Mouse (Mus musculus) regulatory T cell (primary cell): ENCODE measurements around the gene Kcnma1.

ENCODE experiments used
- in situ Hi-C: fragments of 300-600 bp; cut with MboI, MseI; formaldehyde crosslinking; loops from one replicate; pipeline ENCODE4 v1.15.1; 2025; ENCODE audit warnings: high pct_unique_total_duplicates

Kcnma1 gene

DNA sequence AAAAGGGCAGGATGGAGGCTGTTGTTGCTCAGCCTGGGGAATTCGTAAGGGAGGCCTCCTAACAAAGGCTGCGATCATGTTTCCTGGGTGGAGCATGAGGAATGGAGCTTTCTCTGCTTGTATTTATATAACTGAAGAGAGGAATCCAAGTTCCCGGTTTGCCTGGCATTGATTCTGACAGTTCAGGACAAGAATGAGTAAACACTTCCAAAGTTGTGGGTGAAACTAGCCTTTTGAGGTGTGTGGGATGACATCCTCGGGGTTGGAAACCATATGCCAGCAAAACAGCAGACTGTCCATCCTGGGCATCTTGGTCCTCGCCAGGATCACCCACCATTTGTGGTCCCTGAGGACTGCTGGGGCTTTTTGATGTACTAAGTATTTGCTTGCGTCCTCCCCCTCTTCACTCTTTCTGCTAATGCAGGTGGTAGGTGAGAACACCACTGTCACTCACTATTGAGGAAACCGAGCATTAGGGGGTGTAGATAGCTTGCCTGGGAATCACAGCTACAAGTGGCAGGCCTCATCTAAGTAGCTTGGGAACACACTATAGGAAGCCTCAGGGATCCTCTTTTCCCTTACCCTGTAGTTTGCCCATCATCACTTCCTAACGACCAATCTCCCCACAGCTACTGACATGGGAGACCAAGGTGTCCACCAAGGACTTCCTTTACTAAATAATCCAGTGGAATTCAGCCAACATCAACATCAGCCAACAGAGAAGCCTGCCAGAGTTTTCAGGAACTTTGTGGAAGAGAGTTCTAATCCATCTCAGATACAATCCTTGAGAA, 482.4 kb downstream of the Kcnma1 start:
- in situ Hi-C loops, result no loop called here

DNA sequence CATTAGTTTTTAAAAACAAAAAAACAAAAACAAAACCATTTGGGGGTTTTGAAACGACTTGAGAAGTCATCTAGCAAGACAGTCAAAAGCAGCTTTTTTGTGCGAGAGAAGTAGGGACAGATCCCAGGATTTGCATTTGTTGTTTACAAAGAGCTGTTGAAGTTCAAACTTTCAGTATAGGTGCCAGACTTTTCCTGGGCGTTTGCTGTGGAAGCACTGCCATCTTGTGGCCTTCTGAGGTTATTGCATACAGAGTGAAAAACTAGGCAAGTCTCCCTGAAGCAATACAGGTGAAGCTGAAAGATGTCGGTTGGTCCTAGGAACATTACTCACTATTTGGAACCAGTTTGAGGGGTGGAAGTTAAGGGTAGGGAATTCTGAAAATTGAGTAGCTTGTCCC, 484.6 kb downstream of the Kcnma1 start:
- in situ Hi-C loops, result no loop called here

- in situ Hi-C loops, result no loop called here
These were observed 485.1 kb downstream of the Kcnma1 start for GRCm38 (mm10) chr14:23529229-23529628.

GRCm38 (mm10) chr14:23525910-23526309, 488.4 kb downstream of the Kcnma1 start:
- in situ Hi-C loops, result no loop called here

DNA sequence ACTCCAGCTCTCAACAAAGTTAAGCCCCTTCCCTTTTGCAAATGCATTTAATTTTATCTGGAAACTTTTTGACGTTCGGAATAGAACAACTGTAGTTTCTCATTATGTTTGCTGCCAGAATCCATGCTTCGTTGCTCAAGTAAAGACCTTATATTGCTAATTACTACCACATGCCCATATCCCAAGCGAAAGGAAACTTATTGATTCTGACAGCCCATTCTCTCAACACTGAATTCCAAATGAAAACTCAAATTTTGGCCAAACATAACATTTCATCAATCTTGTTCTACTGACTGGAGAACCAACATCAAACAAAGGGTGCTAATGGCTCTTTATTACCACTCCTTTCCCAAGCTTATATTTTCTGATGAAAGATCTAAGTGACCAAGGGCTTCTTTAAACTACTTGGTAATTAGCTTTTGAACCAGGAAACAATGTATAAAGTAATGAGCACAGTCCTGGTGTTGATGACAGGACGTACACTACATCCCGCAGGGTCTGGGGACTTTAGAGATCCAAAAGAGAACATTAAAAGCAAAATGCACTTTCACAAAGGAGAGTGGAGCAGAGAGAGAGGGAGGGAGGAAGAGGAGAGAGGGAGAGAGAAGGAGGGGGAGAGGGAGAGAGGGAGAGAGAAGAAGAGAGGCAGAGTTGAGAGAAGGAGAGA, 490.3 kb downstream of the Kcnma1 start:
- in situ Hi-C loops, result loop anchor here (25.0 kb wide), 1 partner anchor 462 kb away; no protein-coding TSS in a partner anchor

DNA sequence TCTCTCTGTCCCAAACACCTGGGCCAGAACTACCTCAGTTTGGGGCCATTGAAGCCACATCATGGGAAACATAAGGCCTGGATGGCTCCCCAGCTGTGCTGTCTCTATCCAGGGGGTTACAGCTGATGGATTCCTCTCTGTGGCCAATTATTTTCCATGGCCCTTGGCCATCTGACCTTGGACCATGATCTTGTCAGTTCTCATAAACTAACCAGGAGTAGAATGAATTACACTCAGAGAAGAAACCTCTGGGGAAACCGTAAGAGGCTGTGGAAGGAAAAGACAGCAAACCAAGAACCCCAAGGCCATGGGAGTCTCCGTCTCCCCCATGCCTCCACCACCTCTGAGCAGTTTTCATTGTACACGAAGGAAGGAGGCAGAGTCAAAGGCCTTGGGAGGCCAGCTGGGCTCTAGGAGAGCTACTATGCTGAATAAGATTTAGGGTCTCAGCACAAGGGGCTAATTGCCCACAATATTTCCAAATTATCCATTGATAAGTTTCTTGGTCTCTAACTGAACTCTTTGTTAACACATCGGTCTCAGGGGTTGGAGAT, 491.6 kb downstream of the Kcnma1 start:
- in situ Hi-C loops, result loop anchor here (25.0 kb wide), 1 partner anchor 460 kb away; no protein-coding TSS in a partner anchor

DNA sequence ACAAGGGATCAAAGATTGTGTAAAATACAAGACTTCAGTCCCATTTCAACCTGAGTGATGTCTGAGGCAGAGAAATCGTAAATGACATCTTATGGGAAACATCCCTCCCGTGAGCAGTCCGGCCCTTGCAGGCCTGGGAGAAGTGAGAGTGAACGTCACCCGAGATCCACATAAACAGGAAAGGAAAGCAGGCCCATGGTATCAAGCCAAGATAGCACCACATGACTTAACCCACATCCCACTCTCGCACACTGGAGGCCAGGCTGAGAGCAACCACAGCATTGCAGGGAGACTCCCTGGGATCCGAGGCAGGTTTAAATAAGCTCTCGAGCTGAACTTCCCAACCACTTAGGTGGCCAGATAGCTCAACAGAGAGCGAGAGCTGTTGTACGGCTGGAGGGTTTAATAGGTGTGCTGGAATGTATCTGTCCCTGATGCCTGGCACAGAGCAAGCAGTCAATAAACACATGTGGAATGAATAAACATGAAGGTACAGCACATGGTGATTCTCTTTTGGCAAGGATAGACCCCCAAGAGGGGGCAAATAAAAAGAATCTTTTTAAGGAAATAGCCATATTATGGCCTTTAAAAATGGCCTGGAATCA, 493.1 kb downstream of the Kcnma1 start:
- in situ Hi-C loops, result loop anchor here (25.0 kb wide), 1 partner anchor 459 kb away; no protein-coding TSS in a partner anchor

DNA sequence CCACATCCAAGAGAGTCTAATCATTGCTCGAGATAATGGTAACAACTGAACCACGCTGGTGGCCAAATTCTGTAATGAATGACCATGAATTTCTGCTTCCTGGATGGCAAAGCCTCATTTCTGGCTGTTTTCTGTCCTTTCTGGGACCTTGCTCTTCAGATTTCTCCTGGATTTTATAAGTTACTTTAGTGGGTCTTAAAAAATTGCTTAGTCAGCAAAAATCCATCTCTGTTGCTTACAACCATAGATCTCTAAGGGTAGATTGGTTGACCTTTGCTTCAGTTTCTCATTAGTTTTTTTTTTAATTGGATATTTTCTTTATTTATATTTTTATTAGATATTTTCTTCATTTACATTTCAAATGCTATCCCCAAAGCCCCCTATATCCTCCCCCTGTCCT, 496.9 kb downstream of the Kcnma1 start:
- in situ Hi-C loops, result loop anchor here (25.0 kb wide), 1 partner anchor 455 kb away; no protein-coding TSS in a partner anchor

- in situ Hi-C loops, result loop anchor here (25.0 kb wide), 1 partner anchor 447 kb away; no protein-coding TSS in a partner anchor
These were observed 504.5 kb downstream of the Kcnma1 start for GRCm38 (mm10) chr14:23509792-23510191.

GRCm38 (mm10) chr14:23502236-23502790, 512.0 kb downstream of the Kcnma1 start:
- in situ Hi-C loops, result loop anchor here (25.0 kb wide), 1 partner anchor 440 kb away; no protein-coding TSS in a partner anchor

DNA sequence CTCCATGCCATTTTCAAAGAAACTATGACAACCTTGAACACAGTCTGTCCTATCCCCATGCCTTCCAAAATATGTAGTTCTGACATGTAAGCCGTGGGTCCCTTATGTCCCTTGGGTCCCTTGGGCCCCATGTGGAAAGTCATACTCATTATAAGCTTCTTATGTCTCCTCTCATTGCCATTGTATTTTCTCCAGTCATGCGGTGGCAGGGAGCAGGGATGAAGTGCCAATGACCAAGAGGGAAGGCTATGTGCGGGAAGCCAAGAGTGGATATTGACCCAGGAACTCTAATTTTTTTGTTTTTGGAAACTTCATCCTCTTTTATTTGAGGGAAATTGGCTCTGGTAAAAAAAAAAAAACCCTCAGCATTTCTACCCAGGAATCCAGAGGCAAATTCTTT, 517.5 kb downstream of the Kcnma1 start:
- in situ Hi-C loops, result loop anchor here (25.0 kb wide), 1 partner anchor 1590 kb away; no protein-coding TSS in a partner anchor

- in situ Hi-C loops, result loop anchor here (25.0 kb wide), 1 partner anchor 1591 kb away; no protein-coding TSS in a partner anchor
These were observed 518.0 kb downstream of the Kcnma1 start for GRCm38 (mm10) chr14:23496236-23496740.

- in situ Hi-C loops, result loop anchor here (25.0 kb wide), 1 partner anchor 1593 kb away; no protein-coding TSS in a partner anchor
These were observed 519.8 kb downstream of the Kcnma1 start for GRCm38 (mm10) chr14:23494496-23494800.

DNA sequence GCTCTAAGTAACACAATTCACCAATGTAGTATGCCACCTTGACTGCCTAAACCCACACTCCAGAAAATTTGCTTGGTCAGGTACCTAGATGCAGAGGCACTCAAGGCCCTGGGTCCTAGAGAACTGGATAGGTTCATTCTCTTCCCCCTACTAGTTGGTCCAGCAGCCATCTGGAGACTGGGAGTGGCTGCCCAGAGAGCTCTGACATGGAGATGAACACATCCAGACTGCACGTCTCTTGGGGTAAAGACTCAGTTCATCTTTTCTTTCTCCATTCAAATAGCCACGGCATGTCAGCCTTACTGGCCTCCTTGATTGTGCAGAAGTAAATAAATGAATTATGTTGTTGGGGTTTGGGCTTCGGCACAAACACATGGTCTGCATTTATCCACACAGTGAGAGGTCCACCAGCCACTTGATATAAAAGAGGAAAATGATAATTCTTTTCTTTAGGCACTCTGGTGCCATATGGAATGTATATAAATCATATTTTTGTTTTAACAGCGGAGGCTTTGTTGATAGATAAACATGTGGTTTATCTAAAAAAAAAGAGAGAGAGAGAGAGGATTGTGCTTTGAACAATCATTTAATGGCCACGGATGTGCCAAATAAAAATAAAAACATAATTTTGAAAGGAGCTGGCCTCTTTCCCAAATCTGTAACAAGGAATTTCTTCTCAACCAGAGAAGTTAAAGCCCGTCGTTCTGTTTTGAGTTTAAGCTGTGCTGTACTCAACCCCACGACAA, 520.4 kb downstream of the Kcnma1 start:
- in situ Hi-C loops, result loop anchor here (25.0 kb wide), 1 partner anchor 1593 kb away; no protein-coding TSS in a partner anchor

DNA sequence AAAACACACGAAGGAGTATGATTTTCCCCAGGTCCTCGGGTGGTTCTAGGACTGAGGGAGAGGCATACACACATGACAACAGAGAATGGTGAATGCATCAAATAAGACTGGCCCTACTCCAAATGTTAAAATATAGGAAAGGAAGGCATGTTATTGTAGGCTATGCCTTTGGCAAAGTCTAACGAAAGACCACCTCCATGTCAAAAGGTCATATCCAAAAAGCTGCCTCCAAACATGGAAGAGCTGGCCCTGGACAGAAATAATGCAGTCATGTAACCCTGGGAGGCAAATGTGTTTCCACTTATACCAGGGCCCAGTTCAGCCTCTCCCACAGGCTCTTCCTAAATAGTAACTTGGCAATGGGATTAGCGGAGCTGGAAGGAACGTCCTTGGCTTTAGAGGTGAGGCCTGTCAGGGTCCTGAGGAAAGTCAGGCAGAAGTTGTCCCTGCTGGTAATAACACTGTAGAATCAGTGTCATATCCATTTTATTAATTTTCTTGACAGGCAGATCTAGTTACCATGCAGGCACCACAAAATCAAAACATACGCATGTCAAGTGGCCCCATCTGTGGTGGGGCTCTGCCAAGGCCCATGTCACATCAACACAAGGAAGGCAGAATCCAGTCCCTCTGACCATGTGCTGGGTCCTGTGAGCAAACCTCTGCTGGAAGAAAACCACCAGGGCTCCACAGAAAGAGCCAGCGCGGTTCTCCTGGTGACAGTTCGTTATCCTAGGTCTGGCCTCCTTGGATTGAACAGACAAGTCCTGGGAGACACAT, 521.5 kb downstream of the Kcnma1 start:
- in situ Hi-C loops, result loop anchor here (25.0 kb wide), 1 partner anchor 1595 kb away; no protein-coding TSS in a partner anchor

DNA sequence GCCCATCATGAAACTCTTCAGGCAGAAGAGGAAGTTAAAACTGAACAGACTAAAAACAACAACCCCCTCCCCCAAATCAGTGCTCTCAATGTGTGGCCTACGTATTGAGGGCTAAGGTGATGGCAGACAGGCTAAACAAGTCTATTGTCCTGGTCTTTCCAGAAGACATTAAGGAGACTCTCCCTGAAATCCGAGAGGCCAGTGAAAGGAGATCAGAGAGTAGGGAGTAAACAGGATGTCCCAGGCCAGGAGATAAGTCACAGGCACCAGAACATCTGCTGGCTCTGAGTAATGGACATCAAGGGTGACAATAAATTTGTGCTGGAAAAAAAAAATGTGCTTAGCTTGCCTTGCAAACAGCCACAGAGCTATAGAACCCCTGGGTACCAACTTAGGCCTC, 522.9 kb downstream of the Kcnma1 start:
- in situ Hi-C loops, result loop anchor here (25.0 kb wide), 1 partner anchor 1596 kb away; no protein-coding TSS in a partner anchor

DNA sequence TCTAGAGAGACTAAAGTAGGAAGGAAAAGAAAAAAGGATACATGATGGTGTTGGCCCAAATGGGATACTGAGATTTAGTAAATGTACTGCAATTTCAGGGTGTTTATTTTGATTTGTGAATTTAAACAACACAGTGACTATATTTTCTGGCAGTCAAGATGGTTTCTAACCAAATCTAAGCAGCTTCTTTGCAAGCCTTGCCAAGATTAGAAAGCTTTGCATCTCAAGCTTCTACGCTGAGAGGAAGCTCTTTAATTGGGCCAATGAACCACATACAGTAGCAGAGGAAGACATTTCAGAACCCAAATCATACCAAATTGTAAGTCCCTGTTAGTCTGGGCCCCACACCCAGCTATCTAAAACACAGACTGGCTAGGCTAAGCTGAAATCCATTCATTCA, 527.6 kb downstream of the Kcnma1 start:
- in situ Hi-C loops, result loop anchor here (25.0 kb wide), 1 partner anchor 1601 kb away; no protein-coding TSS in a partner anchor

GRCm38 (mm10) chr14:23485802-23486500, 528.3 kb downstream of the Kcnma1 start:
- in situ Hi-C loops, result loop anchor here (25.0 kb wide), 1 partner anchor 1601 kb away; no protein-coding TSS in a partner anchor

- in situ Hi-C loops, result loop anchor here (25.0 kb wide), 1 partner anchor 1612 kb away; no protein-coding TSS in a partner anchor
These were observed 539.2 kb downstream of the Kcnma1 start for GRCm38 (mm10) chr14:23475129-23475528.
